Mouse (Mus musculus): Measurements from ENCODE around the gene Gm10401.

Gm10401 gene

GRCm38 (mm10) chr5:115071096-115071901 is 26.8 kb downstream of the Gm10401 start:
- TF ChIP-seq NANOG (IDR thresholded peaks at IDR 0.05; ENCODE audit: borderline replicate concordance, low read length), result no peak
- no peak for TF ChIP-seq POU5F1 (IDR thresholded peaks at IDR 0.05; ENCODE audit: borderline replicate concordance, low read length)
- TF ChIP-seq CTCF (conservative IDR thresholded peaks at IDR 0.05; ENCODE audit: low read length), result no peak
- Histone ChIP-seq H3K36me3 (ENCODE audit: insufficient read depth, low read length) (peaks cover 43% of the 10 kb centered on the region), H3K27me3 (ENCODE audit: insufficient read depth, low read length) (no peaks in the 10 kb centered on the region), H3K9me3 (ENCODE audit: low read length) (no peaks in the 10 kb centered on the region), H3K4me1 (replicated peaks; ENCODE audit: low read depth, low read length) (peaks cover 55% of the 10 kb centered on the region), H3K4me3 (replicated peaks; ENCODE audit: low read length) (no peak overlapping the region)

DNA sequence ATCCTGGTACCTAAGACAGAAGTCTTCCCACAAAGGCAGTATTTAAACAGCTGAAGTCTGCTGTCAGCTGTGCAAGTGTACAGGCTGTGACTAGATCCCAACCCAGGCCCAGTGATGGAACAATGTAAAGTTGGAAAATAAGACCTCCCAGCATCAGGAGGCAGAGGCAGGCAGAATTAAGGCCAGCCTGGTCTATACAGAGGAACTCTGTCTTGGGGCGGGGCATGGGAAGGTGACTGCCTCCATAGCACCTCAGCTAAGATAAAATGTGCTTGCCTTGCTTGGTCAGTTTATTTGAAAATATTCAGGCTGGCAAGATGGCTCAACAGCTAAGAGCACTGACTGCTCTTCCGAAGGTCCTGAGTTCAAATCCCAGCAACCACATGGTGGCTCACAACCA is 27.6 kb downstream of the Gm10401 start:
- no peak for TF ChIP-seq POU5F1 (IDR thresholded peaks at IDR 0.05; ENCODE audit: borderline replicate concordance, low read length)
- TF ChIP-seq CTCF (conservative IDR thresholded peaks at IDR 0.05; ENCODE audit: low read length), result no peak
- TF ChIP-seq NANOG (IDR thresholded peaks at IDR 0.05; ENCODE audit: borderline replicate concordance, low read length), result no peak
- H3K4me3 ChIP-seq (replicated peaks; ENCODE audit: low read length), result no peak overlapping the region
- H3K9me3 ChIP-seq (ENCODE audit: low read length), result no peaks in the 10 kb centered on the region
- no peaks in the 10 kb centered on the region for H3K27me3 ChIP-seq (ENCODE audit: insufficient read depth, low read length)
- peaks cover 43% of the 10 kb centered on the region for H3K36me3 ChIP-seq (ENCODE audit: insufficient read depth, low read length)
- H3K4me1 ChIP-seq (replicated peaks; ENCODE audit: low read depth, low read length), result peaks cover 63% of the 10 kb centered on the region

- TF ChIP-seq NANOG (IDR thresholded peaks at IDR 0.05; ENCODE audit: borderline replicate concordance, low read length) (no peak), CTCF (conservative IDR thresholded peaks at IDR 0.05; ENCODE audit: low read length) (no peak), POU5F1 (IDR thresholded peaks at IDR 0.05; ENCODE audit: borderline replicate concordance, low read length) (no peak)
- Histone ChIP-seq H3K9me3 (ENCODE audit: low read length) (no peaks in the 10 kb centered on the region), H3K27me3 (ENCODE audit: insufficient read depth, low read length) (no peaks in the 10 kb centered on the region), H3K36me3 (ENCODE audit: insufficient read depth, low read length) (peaks cover 43% of the 10 kb centered on the region), H3K4me1 (replicated peaks; ENCODE audit: low read depth, low read length) (peaks cover 61% of the 10 kb centered on the region), H3K4me3 (replicated peaks; ENCODE audit: low read length) (no peak overlapping the region)
Observed at GRCm38 (mm10) chr5:115069611-115070010, 28.5 kb downstream of the Gm10401 start.

DNA sequence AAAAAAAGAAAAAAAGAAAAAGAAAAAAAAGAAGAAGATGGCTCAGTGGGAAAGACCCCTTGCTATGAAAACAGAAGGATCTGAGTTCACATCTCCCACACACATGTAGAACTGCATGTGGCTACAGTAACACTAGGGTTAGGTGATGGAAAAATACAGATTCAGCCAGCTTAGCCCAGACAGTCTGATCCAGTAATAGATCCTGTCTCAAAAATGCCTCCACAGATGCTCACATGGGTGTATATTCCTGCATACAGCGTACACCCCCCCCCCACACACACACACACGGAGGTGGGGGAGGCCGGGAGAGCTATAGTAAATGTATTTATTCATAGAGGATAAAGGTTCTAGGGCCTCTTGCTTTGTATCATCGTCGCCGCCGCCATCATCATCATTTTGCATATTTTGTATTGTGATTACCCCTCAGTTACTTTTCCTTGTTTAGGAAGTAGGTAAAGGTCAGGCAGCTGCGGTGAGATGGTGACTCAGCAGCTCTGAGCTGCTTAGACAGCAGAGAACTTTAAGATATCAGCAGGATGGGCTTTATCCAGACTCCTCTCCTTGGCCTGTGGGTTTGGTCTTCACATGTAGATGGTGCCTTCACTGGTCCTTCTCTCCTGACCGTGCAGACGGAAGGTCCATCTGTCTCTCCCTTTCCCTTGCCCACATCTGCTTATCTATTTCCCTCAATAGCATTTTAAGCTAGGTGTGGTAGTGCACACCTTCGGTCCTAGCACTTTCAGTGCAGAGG is 29.2 kb downstream of the Gm10401 start:
- H3K4me3 ChIP-seq (replicated peaks; ENCODE audit: low read length), result no peak overlapping the region
- no peak for TF ChIP-seq CTCF (conservative IDR thresholded peaks at IDR 0.05; ENCODE audit: low read length)
- no peak for TF ChIP-seq POU5F1 (IDR thresholded peaks at IDR 0.05; ENCODE audit: borderline replicate concordance, low read length)
- no peak for TF ChIP-seq NANOG (IDR thresholded peaks at IDR 0.05; ENCODE audit: borderline replicate concordance, low read length)

DNA sequence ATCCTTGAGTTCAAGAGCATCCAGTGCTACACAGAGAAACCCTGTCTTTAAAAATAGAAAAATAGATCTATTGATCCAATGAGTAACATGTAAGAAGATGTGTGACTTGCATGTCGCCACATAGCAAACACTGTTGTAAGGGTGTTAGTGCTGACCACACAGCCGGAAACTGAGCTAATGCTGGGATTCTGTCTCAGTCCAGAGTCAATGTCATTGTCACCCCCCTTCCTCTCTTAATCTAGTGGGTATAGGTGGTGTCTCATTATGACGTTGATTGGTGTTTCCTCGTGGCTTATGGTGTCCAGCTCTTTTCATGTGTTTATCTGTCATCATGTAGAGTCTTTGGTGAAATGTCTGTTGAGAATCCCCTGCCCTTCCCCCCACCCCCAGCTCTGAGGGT is 31.9 kb downstream of the Gm10401 start:
- Histone ChIP-seq H3K4me1 (replicated peaks; ENCODE audit: low read depth, low read length) (peaks cover 65% of the 10 kb centered on the region), H3K36me3 (ENCODE audit: insufficient read depth, low read length) (peaks cover 62% of the 10 kb centered on the region), H3K27me3 (ENCODE audit: insufficient read depth, low read length) (no peaks in the 10 kb centered on the region), H3K9me3 (ENCODE audit: low read length) (no peaks in the 10 kb centered on the region), H3K4me3 (replicated peaks; ENCODE audit: low read length) (no peak overlapping the region)
- TF ChIP-seq CTCF (conservative IDR thresholded peaks at IDR 0.05; ENCODE audit: low read length) (no peak), POU5F1 (IDR thresholded peaks at IDR 0.05; ENCODE audit: borderline replicate concordance, low read length) (no peak)

More for the DNA sequence above, 29.2 kb downstream of the Gm10401 start:
- Histone ChIP-seq H3K27me3 (ENCODE audit: insufficient read depth, low read length) (no peaks in the 10 kb centered on the region), H3K9me3 (ENCODE audit: low read length) (no peaks in the 10 kb centered on the region), H3K36me3 (ENCODE audit: insufficient read depth, low read length) (peaks cover 47% of the 10 kb centered on the region), H3K4me1 (replicated peaks; ENCODE audit: low read depth, low read length) (peaks cover 58% of the 10 kb centered on the region)

DNA sequence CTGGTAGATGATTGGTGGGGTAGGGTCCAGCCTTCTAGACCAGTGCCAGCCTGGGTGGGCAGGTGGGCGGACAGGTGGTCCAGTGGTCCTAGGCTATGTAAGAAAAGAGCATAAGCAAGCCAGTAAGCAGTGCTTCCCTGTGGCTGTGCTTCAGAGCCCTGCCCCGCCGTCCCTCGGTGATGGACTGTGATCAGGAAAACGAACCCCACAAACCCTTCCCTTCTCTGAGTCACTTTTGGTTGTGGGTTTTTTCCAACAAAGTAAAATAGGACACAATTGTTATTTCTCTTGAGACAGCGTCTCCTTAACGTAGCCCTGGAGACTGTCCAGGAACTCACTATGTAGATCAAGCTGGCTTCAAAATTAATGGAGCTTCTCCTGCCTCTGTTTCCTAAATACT is 34.7 kb downstream of the Gm10401 start:
- peaks cover 61% of the 10 kb centered on the region for H3K36me3 ChIP-seq (ENCODE audit: insufficient read depth, low read length)
- no peaks in the 10 kb centered on the region for H3K9me3 ChIP-seq (ENCODE audit: low read length)
- peaks cover 59% of the 10 kb centered on the region for H3K4me1 ChIP-seq (replicated peaks; ENCODE audit: low read depth, low read length)
- TF ChIP-seq CTCF (conservative IDR thresholded peaks at IDR 0.05; ENCODE audit: low read length) (no peak), POU5F1 (IDR thresholded peaks at IDR 0.05; ENCODE audit: borderline replicate concordance, low read length) (no peak)
- H3K4me3 ChIP-seq (replicated peaks; ENCODE audit: low read length), result no peak overlapping the region
- no peaks in the 10 kb centered on the region for H3K27me3 ChIP-seq (ENCODE audit: insufficient read depth, low read length)

DNA sequence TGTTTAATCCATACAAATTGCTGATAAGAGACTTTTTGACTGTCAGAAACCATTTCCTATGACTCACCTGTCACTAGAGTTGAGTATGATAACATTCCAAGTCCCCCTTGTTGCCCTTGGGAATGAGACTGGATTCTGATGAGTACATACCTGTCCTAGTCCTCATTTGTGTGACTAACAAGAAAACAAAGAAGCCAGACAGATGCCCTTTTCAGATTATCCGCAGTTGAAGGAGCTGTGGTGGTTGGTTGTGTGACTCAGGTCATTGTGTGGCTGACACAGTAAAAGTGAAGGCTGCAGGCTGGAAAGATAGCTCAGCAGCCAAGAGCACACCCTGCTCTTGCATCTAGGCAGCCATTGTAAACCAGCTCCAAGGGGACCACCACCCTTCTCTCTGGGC is 35.5 kb downstream of the Gm10401 start:
- TF ChIP-seq NANOG (IDR thresholded peaks at IDR 0.05; ENCODE audit: borderline replicate concordance, low read length) (no peak), POU5F1 (IDR thresholded peaks at IDR 0.05; ENCODE audit: borderline replicate concordance, low read length) (no peak), CTCF (conservative IDR thresholded peaks at IDR 0.05; ENCODE audit: low read length) (no peak)
- Histone ChIP-seq H3K27me3 (ENCODE audit: insufficient read depth, low read length) (no peaks in the 10 kb centered on the region), H3K9me3 (ENCODE audit: low read length) (no peaks in the 10 kb centered on the region), H3K4me3 (replicated peaks; ENCODE audit: low read length) (no peak overlapping the region), H3K36me3 (ENCODE audit: insufficient read depth, low read length) (peaks cover 54% of the 10 kb centered on the region), H3K4me1 (replicated peaks; ENCODE audit: low read depth, low read length) (peaks cover 53% of the 10 kb centered on the region)

DNA sequence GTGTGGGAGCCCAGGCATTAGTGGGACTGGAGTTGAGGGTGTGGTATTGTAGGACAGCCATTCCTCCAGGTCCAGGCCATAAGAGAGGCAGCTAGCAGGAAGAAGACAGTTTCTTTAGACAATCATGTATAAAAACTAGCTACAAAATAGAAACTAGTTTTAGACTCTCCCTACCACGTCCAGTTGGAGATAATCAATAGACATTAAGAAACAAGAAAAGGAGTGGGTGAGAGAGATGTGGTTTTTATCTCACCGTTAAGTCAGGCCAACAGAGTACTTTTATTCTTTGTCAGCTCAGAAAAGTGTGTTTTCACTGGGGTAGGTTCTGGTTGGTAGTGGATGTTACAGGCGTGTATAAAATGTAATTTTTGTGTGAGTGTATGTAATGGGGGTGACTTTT is 37.1 kb downstream of the Gm10401 start:
- peaks cover 50% of the 10 kb centered on the region for H3K4me1 ChIP-seq (replicated peaks; ENCODE audit: low read depth, low read length)
- H3K4me3 ChIP-seq (replicated peaks; ENCODE audit: low read length), result no peak overlapping the region
- H3K27me3 ChIP-seq (ENCODE audit: insufficient read depth, low read length), result no peaks in the 10 kb centered on the region
- TF ChIP-seq NANOG (IDR thresholded peaks at IDR 0.05; ENCODE audit: borderline replicate concordance, low read length) (no peak), CTCF (conservative IDR thresholded peaks at IDR 0.05; ENCODE audit: low read length) (no peak), POU5F1 (IDR thresholded peaks at IDR 0.05; ENCODE audit: borderline replicate concordance, low read length) (no peak)
- H3K9me3 ChIP-seq (ENCODE audit: low read length), result no peaks in the 10 kb centered on the region
- peaks cover 50% of the 10 kb centered on the region for H3K36me3 ChIP-seq (ENCODE audit: insufficient read depth, low read length)
